Mouse (Mus musculus): ENCODE results near the gene Cep295.

- no peak for TF ChIP-seq POLR2A (IDR thresholded peaks at IDR 0.05; ENCODE audit: low read depth, low read length)
- TF ChIP-seq CTCF (IDR thresholded peaks at IDR 0.05; ENCODE audit: extremely low read depth, insufficient read depth, insufficient read length, insufficient replicate concordance): no peak
Measured at GRCm38 (mm10) chr9:15306398-15307119, 51.0 kb downstream of the Cep295 start, which contains the start of gene 4931406C07Rik.
